Mouse (Mus musculus) intestine, embryonic 14.5 days (tissue): Measurements from ENCODE around the gene Gse1. TPM values are rescaled to one million over a fixed set of nuclear protein-coding genes. Genes with fewer than 3 reads are reported as not detected.

Source experiments
- ATAC-seq: fragments of 200-750 bp; cut with Nextera tagmentation; replicated peaks from 2 replicates; pipeline ENCODE4 v1.8.0; 2017; ENCODE audit warnings: low read depth, moderate number of reproducible peaks, moderate TSS enrichment, moderate library complexity; ENCODE audit not compliant: low FRiP score, low TSS enrichment
- DNase-seq: peaks from one replicate; pipeline ENCODE4 v3.0.0-alpha.2; 2018; ENCODE audit warnings: low spot score
- H3K27ac ChIP-seq: fragments of 300-500 bp; sonication (generic); 2 replicates; pipeline ENCODE4 v1.5.1; 2014; ENCODE audit warnings: low read depth, mild to moderate bottlenecking, control low read depth
- H3K27me3 ChIP-seq: fragments of 300-500 bp; sonication (generic); replicated peaks from 2 replicates; pipeline ENCODE4 v1.6.1; 2014; ENCODE audit warnings: low read length, control low read depth; ENCODE audit not compliant: control insufficient read depth, insufficient read depth
- H3K36me3 ChIP-seq: fragments of 300-500 bp; sonication (generic); 2 replicates; pipeline ENCODE4 v1.6.1; 2014; ENCODE audit warnings: low read length, control low read depth; ENCODE audit not compliant: control insufficient read depth, insufficient read depth
- H3K4me1 ChIP-seq: fragments of 300-500 bp; sonication (generic); replicated peaks from 2 replicates; pipeline ENCODE4 v1.6.1; 2014; ENCODE audit warnings: low read length, control low read depth, mixed read lengths; ENCODE audit not compliant: control insufficient read depth, insufficient read depth
- H3K4me2 ChIP-seq: fragments of 300-500 bp; sonication (generic); 2 replicates; pipeline ENCODE4 v1.6.1; 2014; ENCODE audit warnings: low read length
- H3K4me3 ChIP-seq: fragments of 300-500 bp; sonication (generic); 2 replicates; pipeline ENCODE4 v1.5.1; 2014; ENCODE audit warnings: low read depth, low read length, control low read depth, mixed read lengths
- H3K9ac ChIP-seq: fragments of 300-500 bp; sonication (generic); 2 replicates; pipeline ENCODE4 v1.6.1; 2014; ENCODE audit warnings: mild to moderate bottlenecking, low read length
- H3K9me3 ChIP-seq: fragments of 300-500 bp; sonication (generic); 2 replicates; pipeline ENCODE4 v1.6.1; 2016; ENCODE audit warnings: low read length, control low read depth; ENCODE audit not compliant: control insufficient read depth
- WGBS: fragments of 180-500 bp; shearing (Covaris S2); extraction: QIAGEN DNeasy Blood & Tissue Kit; methylation state at CpG from one replicate; pipeline ENCODE4 v1.1.7; 2014; 5-methylcytosine and 5-hydroxymethylcytosine counted together
- polyA plus RNA-seq: library from polyadenylated mRNA; unstranded; fragments of >200 nt; fragmentation: Nextera tagmentation; extraction: Ambion mirVana; gene quantifications from 2 replicates; pipeline ENCODE4 v1.2.1, GENCODE M21; 2014

Gse1 gene
- polyA plus RNA-seq, 1 experiment from 2014 or later: 13.3 TPM

- DNase-seq: no peak
- ATAC-seq: peak; percentile 26; the same call in 1 of the 2 replicates
- Histone ChIP-seq H3K4me2 (no peak overlapping the region), H3K27me3 (no peaks in the 10 kb centered on the region), H3K4me1 (peaks cover 41% of the 10 kb centered on the region), H3K9me3 (no peaks in the 10 kb centered on the region), H3K4me3 (no peak overlapping the region), H3K9ac (no peak overlapping the region), H3K36me3 (peaks cover 35% of the 10 kb centered on the region), H3K27ac (0 out of 2 replicates have a peak overlapping the region, but pooled peaks have one; percentile 81)
- 43% methylated on average over 7 of the region's 7 CpGs for WGBS
Measured at GRCm38 (mm10) chr8:120565151-120565711, 337.0 kb downstream of the Gse1 start.

GRCm38 (mm10) chr8:120566681-120567080 lies 338.4 kb downstream of the Gse1 start:
- DNase-seq (no peak), ATAC-seq (no peak)
- WGBS: 94% methylated on average over 8 of the region's 8 CpGs
- H3K4me2 ChIP-seq: no peak overlapping the region
- no peaks in the 10 kb centered on the region for H3K9me3 ChIP-seq
- peaks cover 41% of the 10 kb centered on the region for H3K4me1 ChIP-seq
- no peaks in the 10 kb centered on the region for H3K27me3 ChIP-seq
- peaks cover 47% of the 10 kb centered on the region for H3K36me3 ChIP-seq
- H3K4me3 ChIP-seq: no peak overlapping the region
- H3K9ac ChIP-seq: no peak overlapping the region
- H3K27ac ChIP-seq: no peak overlapping the region

- H3K4me3 ChIP-seq: no peak overlapping the region
- H3K9me3 ChIP-seq: no peaks in the 10 kb centered on the region
- peaks cover 36% of the 10 kb centered on the region for H3K4me1 ChIP-seq
- no peak overlapping the region for H3K4me2 ChIP-seq
- H3K27ac ChIP-seq: no peak overlapping the region
- no peak for DNase-seq
- no peak overlapping the region for H3K9ac ChIP-seq
- H3K36me3 ChIP-seq: peaks cover 57% of the 10 kb centered on the region
- WGBS: 92% methylated on average over 17 of the region's 17 CpGs
- ATAC-seq: no peak
- no peaks in the 10 kb centered on the region for H3K27me3 ChIP-seq
Measured at GRCm38 (mm10) chr8:120567731-120568130, 339.5 kb downstream of the Gse1 start.

- no peak for DNase-seq
- 94% methylated on average over 37 of the region's 37 CpGs for WGBS
Measured at GRCm38 (mm10) chr8:120568164-120568798, 340.0 kb downstream of the Gse1 start.

GRCm38 (mm10) chr8:120569123-120569522 lies 340.9 kb downstream of the Gse1 start:
- Histone ChIP-seq H3K27ac (no peak overlapping the region), H3K9ac (no peak overlapping the region), H3K9me3 (no peaks in the 10 kb centered on the region), H3K27me3 (no peaks in the 10 kb centered on the region), H3K36me3 (peaks cover 71% of the 10 kb centered on the region), H3K4me2 (no peak overlapping the region), H3K4me3 (no peak overlapping the region), H3K4me1 (peaks cover 22% of the 10 kb centered on the region)
- ATAC-seq (no peak), DNase-seq (no peak)
- WGBS: 94% methylated on average over 17 of the region's 17 CpGs

More at GRCm38 (mm10) chr8:120568164-120568798, 340.0 kb downstream of the Gse1 start:
- H3K36me3 ChIP-seq: peaks cover 63% of the 10 kb centered on the region
- H3K4me2 ChIP-seq: no peak overlapping the region
- no peak for ATAC-seq
- no peaks in the 10 kb centered on the region for H3K27me3 ChIP-seq
- H3K4me3 ChIP-seq: no peak overlapping the region
- H3K9me3 ChIP-seq: no peaks in the 10 kb centered on the region
- no peak overlapping the region for H3K9ac ChIP-seq
- H3K27ac ChIP-seq: no peak overlapping the region
- peaks cover 31% of the 10 kb centered on the region for H3K4me1 ChIP-seq

- Histone ChIP-seq H3K4me3 (no peak overlapping the region), H3K36me3 (peaks cover 81% of the 10 kb centered on the region)
Measured at GRCm38 (mm10) chr8:120569939-120570715, 341.9 kb downstream of the Gse1 start.

GRCm38 (mm10) chr8:120571561-120571960 lies 343.3 kb downstream of the Gse1 start:
- Histone ChIP-seq H3K9ac (no peak overlapping the region), H3K4me1 (peaks cover 6% of the 10 kb centered on the region; the same call in 1 of the 2 replicates), H3K27me3 (no peaks in the 10 kb centered on the region), H3K36me3 (peaks cover 92% of the 10 kb centered on the region), H3K27ac (no peak overlapping the region), H3K4me2 (no peak overlapping the region), H3K4me3 (no peak overlapping the region), H3K9me3 (no peaks in the 10 kb centered on the region)
- 86% methylated on average over 8 of the region's 8 CpGs for WGBS
- DNase-seq: no peak
- ATAC-seq: no peak

More at GRCm38 (mm10) chr8:120569939-120570715, 341.9 kb downstream of the Gse1 start:
- ATAC-seq (no peak), DNase-seq (peak; percentile 96)
- Histone ChIP-seq H3K4me2 (no peak overlapping the region), H3K27ac (no peak overlapping the region), H3K9me3 (no peaks in the 10 kb centered on the region), H3K9ac (no peak overlapping the region), H3K27me3 (no peaks in the 10 kb centered on the region), H3K4me1 (peaks cover 12% of the 10 kb centered on the region)
- 54% methylated on average over 13 of the region's 13 CpGs for WGBS

GRCm38 (mm10) chr8:120572534-120572933 lies 344.3 kb downstream of the Gse1 start:
- H3K4me1 ChIP-seq: peaks cover 6% of the 10 kb centered on the region; the same call in 1 of the 2 replicates
- no peaks in the 10 kb centered on the region for H3K9me3 ChIP-seq
- no peak overlapping the region for H3K27ac ChIP-seq
- ATAC-seq (no peak), DNase-seq (no peak)
- no peak overlapping the region for H3K9ac ChIP-seq
- 86% methylated on average over 21 of the region's 21 CpGs for WGBS
- no peaks in the 10 kb centered on the region for H3K27me3 ChIP-seq
- H3K4me2 ChIP-seq: no peak overlapping the region
- no peak overlapping the region for H3K4me3 ChIP-seq
- peaks cover 93% of the 10 kb centered on the region for H3K36me3 ChIP-seq
